Mouse (Mus musculus) olfactory bulb, adult 2 months (tissue): ENCODE measurements around the gene Methig1.
"Not testable (repeated sequence)": the region's sequence is repeated elsewhere in the genome, so short reads cannot be mapped to it uniquely, and the experiment has no call there.

Experiments
- CTCF ChIP-seq: fragments of 200-500 bp; IDR thresholded peaks from 2 replicates; pipeline ENCODE4 v1.5.1; 2012; ENCODE audit warnings: low read depth, mild to moderate bottlenecking, low read length, moderate library complexity; ENCODE audit not compliant: insufficient read depth
- POLR2A ChIP-seq: fragments of 200-500 bp; IDR thresholded peaks from 2 replicates; pipeline ENCODE4 v1.6.1; 2012; ENCODE audit warnings: mild to moderate bottlenecking, low read depth, low read length, moderate library complexity; ENCODE audit not compliant: insufficient read depth

- TF ChIP-seq CTCF, POLR2A: not testable (repeated sequence)
Measured at GRCm38 (mm10) chr15:100421758-100422197, 68.8 kb downstream of the Methig1 start, which contains the start of gene Gm5475.
